Mouse (Mus musculus): Measurements from ENCODE around the gene Olfr60. TPM values are rescaled to one million over a fixed set of nuclear protein-coding genes. Genes with fewer than 3 reads are reported as not detected.

Olfr60 gene
- not detected for total RNA-seq (2018; cell fraction: chromatin; rRNA removed)
- not detected for total RNA-seq (2018; cell fraction: cytosol; rRNA removed)
- total RNA-seq (2018; cell fraction: nucleus; rRNA removed) = not detected
- not detected in 3 replicates for polyA plus RNA-seq (2018)

GRCm38 (mm10) chr7:140361571-140361970 is at the start of gene Olfr60:
Gene Olfr60, minus strand, starts transcription at chr7:140361671.
- Histone ChIP-seq H3K36me3 (ENCODE audit: inconsistent target) (no peaks in the 10 kb centered on the region), H3K27ac (no peak within 1 kb of the TSS), H3K79me2 (ENCODE audit: inconsistent target) (no peaks in the 10 kb centered on the region), H3K4me3 (ENCODE audit: inconsistent target) (no peak within 1 kb of the TSS)
- 69% methylated on average over 3 of the region's 3 CpGs for WGBS (ENCODE audit: missing documents)

GRCm38 (mm10) chr7:140402818-140403217 is 41.3 kb upstream of the Olfr60 start, which contains the start of gene Olfr531:
Gene Olfr531, minus strand, starts transcription at chr7:140402918.
- Histone ChIP-seq H3K36me3 (ENCODE audit: inconsistent target) (no peaks in the 10 kb centered on the region), H3K27ac (no peak within 1 kb of the TSS), H3K79me2 (ENCODE audit: inconsistent target) (no peaks in the 10 kb centered on the region), H3K4me3 (ENCODE audit: inconsistent target) (no peak within 1 kb of the TSS)
- 80% methylated on average over 1 of the region's 1 CpGs for WGBS (ENCODE audit: missing documents)

GRCm38 (mm10) chr7:140376911-140377310 is 15.4 kb upstream of the Olfr60 start:
- no peaks in the 10 kb centered on the region for H3K36me3 ChIP-seq (ENCODE audit: inconsistent target)
- H3K4me3 ChIP-seq (ENCODE audit: inconsistent target) = no peak overlapping the region
- no peak overlapping the region for H3K27ac ChIP-seq
- H3K79me2 ChIP-seq (ENCODE audit: inconsistent target) = no peaks in the 10 kb centered on the region
- WGBS (ENCODE audit: missing documents) = 85% methylated on average over 2 of the region's 2 CpGs

GRCm38 (mm10) chr7:140376231-140376630 is 14.8 kb upstream of the Olfr60 start, which contains the start of gene Olfr530:
Gene Olfr530, minus strand, starts transcription at chr7:140376331.
- 50% methylated on average over 1 of the region's 1 CpGs for WGBS (ENCODE audit: missing documents)
- H3K27ac ChIP-seq = no peak within 1 kb of the TSS

GRCm38 (mm10) chr7:140374300-140374699 is 12.8 kb upstream of the Olfr60 start:
- H3K36me3 ChIP-seq (ENCODE audit: inconsistent target) = no peaks in the 10 kb centered on the region
- 63% methylated on average over 4 of the region's 4 CpGs for WGBS (ENCODE audit: missing documents)

More at GRCm38 (mm10) chr7:140376231-140376630, 14.8 kb upstream of the Olfr60 start, which contains the start of gene Olfr530:
- Histone ChIP-seq H3K36me3 (ENCODE audit: inconsistent target) (no peaks in the 10 kb centered on the region), H3K4me3 (ENCODE audit: inconsistent target) (no peak within 1 kb of the TSS), H3K79me2 (ENCODE audit: inconsistent target) (no peaks in the 10 kb centered on the region)

GRCm38 (mm10) chr7:140333717-140334116 is 27.8 kb downstream of the Olfr60 start, which contains the start of gene Olfr527:
Gene Olfr527, plus strand, starts transcription at chr7:140334017.
- WGBS (ENCODE audit: missing documents) = 85% methylated on average over 2 of the region's 2 CpGs
- no peak within 1 kb of the TSS for H3K27ac ChIP-seq
- H3K79me2 ChIP-seq (ENCODE audit: inconsistent target) = no peaks in the 10 kb centered on the region
- no peaks in the 10 kb centered on the region for H3K36me3 ChIP-seq (ENCODE audit: inconsistent target)
- H3K4me3 ChIP-seq (ENCODE audit: inconsistent target) = no peak within 1 kb of the TSS

More at GRCm38 (mm10) chr7:140374300-140374699, 12.8 kb upstream of the Olfr60 start:
- no peak overlapping the region for H3K4me3 ChIP-seq (ENCODE audit: inconsistent target)
- H3K27ac ChIP-seq = no peak overlapping the region
- no peaks in the 10 kb centered on the region for H3K79me2 ChIP-seq (ENCODE audit: inconsistent target)

GRCm38 (mm10) chr7:140329766-140330304 is 31.6 kb downstream of the Olfr60 start:
- 64% methylated on average over 1 of the region's 1 CpGs for WGBS (ENCODE audit: missing documents)
- Histone ChIP-seq H3K36me3 (ENCODE audit: inconsistent target) (no peaks in the 10 kb centered on the region), H3K27ac (no peak overlapping the region), H3K4me3 (ENCODE audit: inconsistent target) (no peak overlapping the region), H3K79me2 (ENCODE audit: inconsistent target) (no peaks in the 10 kb centered on the region)

GRCm38 (mm10) chr7:140321135-140321534 is 40.3 kb downstream of the Olfr60 start:
- Histone ChIP-seq H3K4me3 (ENCODE audit: inconsistent target) (no peak overlapping the region), H3K79me2 (ENCODE audit: inconsistent target) (no peaks in the 10 kb centered on the region), H3K27ac (no peak overlapping the region), H3K36me3 (ENCODE audit: inconsistent target) (no peaks in the 10 kb centered on the region)

- H3K27ac ChIP-seq = no peak within 1 kb of the TSS
- WGBS (ENCODE audit: missing documents) = 67% methylated on average over 1 of the region's 1 CpGs
- H3K79me2 ChIP-seq (ENCODE audit: inconsistent target) = no peaks in the 10 kb centered on the region
- H3K36me3 ChIP-seq (ENCODE audit: inconsistent target) = no peaks in the 10 kb centered on the region
- H3K4me3 ChIP-seq (ENCODE audit: inconsistent target) = no peak within 1 kb of the TSS
Observed at GRCm38 (mm10) chr7:140320558-140320957, 40.9 kb downstream of the Olfr60 start, which contains the start of gene Olfr525. Gene Olfr525, plus strand, starts transcription at chr7:140320858.

GRCm38 (mm10) chr7:140319861-140320385 is 41.5 kb downstream of the Olfr60 start:
- Histone ChIP-seq H3K4me3 (ENCODE audit: inconsistent target) (no peak overlapping the region), H3K79me2 (ENCODE audit: inconsistent target) (no peaks in the 10 kb centered on the region), H3K27ac (no peak overlapping the region), H3K36me3 (ENCODE audit: inconsistent target) (no peaks in the 10 kb centered on the region)
- WGBS (ENCODE audit: missing documents) = 88% methylated on average over 3 of the region's 3 CpGs

- Histone ChIP-seq H3K79me2 (ENCODE audit: inconsistent target) (no peaks in the 10 kb centered on the region), H3K4me3 (ENCODE audit: inconsistent target) (no peak overlapping the region), H3K36me3 (ENCODE audit: inconsistent target) (no peaks in the 10 kb centered on the region), H3K27ac (no peak overlapping the region)
- WGBS (ENCODE audit: missing documents) = 87% methylated on average over 3 of the region's 3 CpGs
Observed at GRCm38 (mm10) chr7:140299416-140299815, 62.1 kb downstream of the Olfr60 start.

- no peaks in the 10 kb centered on the region for H3K36me3 ChIP-seq (ENCODE audit: inconsistent target)
- 76% methylated on average over 6 of the region's 6 CpGs for WGBS (ENCODE audit: missing documents)
- no peak overlapping the region for H3K27ac ChIP-seq
- no peak overlapping the region for H3K4me3 ChIP-seq (ENCODE audit: inconsistent target)
- no peaks in the 10 kb centered on the region for H3K79me2 ChIP-seq (ENCODE audit: inconsistent target)
Observed at GRCm38 (mm10) chr7:140296876-140297275, 64.6 kb downstream of the Olfr60 start.

- H3K79me2 ChIP-seq (ENCODE audit: inconsistent target) = no peaks in the 10 kb centered on the region
- 89% methylated on average over 9 of the region's 9 CpGs for WGBS (ENCODE audit: missing documents)
- no peak overlapping the region for H3K4me3 ChIP-seq (ENCODE audit: inconsistent target)
- H3K27ac ChIP-seq = no peak overlapping the region
- H3K36me3 ChIP-seq (ENCODE audit: inconsistent target) = no peaks in the 10 kb centered on the region
Observed at GRCm38 (mm10) chr7:140295746-140296145, 65.7 kb downstream of the Olfr60 start.
